Mouse (Mus musculus) ES-E14 (cell line): ENCODE measurements around the gene Zkscan16.

Experiments
- CHD2 ChIP-seq: IDR thresholded peaks from 2 replicates; pipeline ENCODE4 v1.6.1; 2014; ENCODE audit warnings: mild to moderate bottlenecking, low read depth, low read length, inconsistent platforms
- HCFC1 ChIP-seq: IDR thresholded peaks from 2 replicates; pipeline ENCODE4 v1.6.1; 2012; ENCODE audit warnings: low read length, inconsistent platforms, borderline replicate concordance; ENCODE audit not compliant: insufficient read depth
- MAFK ChIP-seq: IDR thresholded peaks from 2 replicates; pipeline ENCODE4 v1.6.1; 2014; ENCODE audit warnings: mild to moderate bottlenecking, low read depth, low read length, inconsistent platforms; ENCODE audit not compliant: insufficient read depth
- ZC3H11A ChIP-seq: IDR thresholded peaks from 2 replicates; pipeline ENCODE4 v1.6.1; 2012; ENCODE audit warnings: low read depth, mild to moderate bottlenecking, inconsistent platforms, low read length, borderline replicate concordance
- ZNF384 ChIP-seq: IDR thresholded peaks from 2 replicates; pipeline ENCODE4 v1.6.1; 2012; ENCODE audit warnings: low read depth, low read length, inconsistent platforms

DNA sequence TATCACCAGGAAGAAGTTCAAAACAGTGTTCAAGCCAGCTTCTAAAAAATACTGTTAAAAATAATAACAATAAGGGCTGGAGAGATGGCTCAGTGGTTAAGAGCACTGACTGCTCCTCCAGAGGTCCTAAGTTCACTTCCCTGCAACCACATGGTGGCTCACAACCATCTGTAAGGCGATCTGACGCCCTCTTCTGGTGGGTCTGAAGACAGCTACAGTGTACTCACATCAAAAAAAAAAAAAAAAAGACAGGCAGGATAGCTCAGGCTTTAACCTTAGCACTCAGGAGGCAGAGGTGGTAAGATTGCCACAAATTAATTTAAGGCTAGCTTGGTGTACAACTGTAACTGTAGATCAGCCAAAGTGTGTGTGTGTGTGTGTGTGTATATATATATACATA lies 57.2 kb downstream of the Zkscan16 start:
- no peak for TF ChIP-seq HCFC1
- TF ChIP-seq CHD2 = no peak
- peak; percentile 92 for TF ChIP-seq ZNF384
- TF ChIP-seq ZC3H11A = no peak
- no peak for TF ChIP-seq MAFK
